Comparison of ENCODE assay signal across 8 mouse cellular contexts in genomic region chr17:21489500-21490001, GRCm38 (mm10). TPM values are rescaled to one million over a fixed set of nuclear protein-coding genes. Genes with fewer than 3 reads are reported as not detected.
DNase-seq lines count a peak whose midpoint lies in the region; ATAC-seq and TF ChIP-seq lines count a peak whose summit lies in the region.

No protein-coding gene starts in this region.

- H3K4me2 ChIP-seq in intestine, postnatal 0 days (replicated peaks; ENCODE audit: low read depth) = peak overlapping the region; percentile 70
- peak overlapping the region; percentile 77 for H3K4me2 ChIP-seq in neural tube, embryonic 13.5 days

- DNase-seq in left cerebral cortex, adult 2 months (ENCODE audit: extremely low spot score in 1 of 2, low spot score in 2 of 2) = no peak
- DNase-seq in left cerebral cortex, postnatal 25 days (ENCODE audit: low spot score in 2 of 2) = no peak
- peak; percentile 16 for DNase-seq in c-Kit-positive CD71-positive TER-119-positive erythroid progenitor cells, embryonic 14.5 days (ENCODE audit: low spot score)
- DNase-seq in gastrocnemius, postnatal 36 days = no peak
- DNase-seq in layer of hippocampus, postnatal 10 days (ENCODE audit: low spot score in 2 of 2) = no peak
- DNase-seq in adrenal gland, adult 8-10 months = no peak

- 0 out of 2 replicates have a peak, but pooled peaks cover 3% of the 10 kb centered on the region for H3K36me3 ChIP-seq in intestine, postnatal 0 days (ENCODE audit: control insufficient read depth, insufficient read depth)
- peaks cover 4% of the 10 kb centered on the region; the same call in 1 of the 2 replicates for H3K36me3 ChIP-seq in neural tube, embryonic 13.5 days

- WGBS in intestine, postnatal 0 days = 4% methylated on average over 8 of the region's 8 CpGs
- WGBS in neural tube, embryonic 13.5 days = 15% methylated on average over 8 of the region's 8 CpGs

- H3K4me3 ChIP-seq in left cerebral cortex, adult 2 months = peak overlapping the region; percentile 83
- H3K4me3 ChIP-seq in intestine, postnatal 0 days (ENCODE audit: low read depth, low read length) = peak overlapping the region; percentile 73
- peak overlapping the region; percentile 88 for H3K4me3 ChIP-seq in neural tube, embryonic 13.5 days

- intact Hi-C loops in left cerebral cortex, adult 2 months (cut with DNase I) = loop anchor here (2.0 kb wide), 1 partner anchor 39 kb away; the partner anchor contains the start of gene Zfp51
- intact Hi-C loops in left cerebral cortex, postnatal 25 days (cut with DNase I) = loop anchor here (2.0 to 5.0 kb wide), 2 partner anchors 17 to 37 kb away; partner anchors contain the start of gene Zfp51
- intact Hi-C loops in gastrocnemius, postnatal 36 days (cut with DNase I) = no loop called here

- no peaks in the 10 kb centered on the region for H3K4me1 ChIP-seq in intestine, postnatal 0 days (replicated peaks; ENCODE audit: control insufficient read depth, insufficient read depth, low read length)
- H3K4me1 ChIP-seq in neural tube, embryonic 13.5 days (replicated peaks) = peaks cover 15% of the 10 kb centered on the region

- H3K27me3 ChIP-seq in intestine, postnatal 0 days (replicated peaks; ENCODE audit: control insufficient read depth, insufficient read depth, low read length) = no peaks in the 10 kb centered on the region
- H3K27me3 ChIP-seq in neural tube, embryonic 13.5 days = no peaks in the 10 kb centered on the region

- ATAC-seq in intestine, postnatal 0 days = peak; percentile 45; the same call in 1 of the 2 replicates
- 0 out of 2 replicates have a peak, but pooled peaks have one; percentile 1 for ATAC-seq in neural tube, embryonic 13.5 days (ENCODE audit: low read depth)

- H3K9me3 ChIP-seq in intestine, postnatal 0 days (ENCODE audit: control insufficient read depth) = no peaks in the 10 kb centered on the region
- H3K9me3 ChIP-seq in neural tube, embryonic 13.5 days = no peaks in the 10 kb centered on the region

- peak overlapping the region; percentile 71; the same call in 1 of the 2 replicates for H3K27ac ChIP-seq in left cerebral cortex, adult 2 months
- H3K27ac ChIP-seq in intestine, postnatal 0 days (ENCODE audit: low read depth, low read length) = peak overlapping the region; percentile 79; the same call in 1 of the 2 replicates
- H3K27ac ChIP-seq in neural tube, embryonic 13.5 days (replicated peaks) = no peak overlapping the region; the same call in 1 of the 2 replicates

- H3K9ac ChIP-seq in intestine, postnatal 0 days (ENCODE audit: low read depth, low read length) = peak overlapping the region; percentile 77
- H3K9ac ChIP-seq in neural tube, embryonic 13.5 days = peak overlapping the region; percentile 77

- TF ChIP-seq CTCF in left cerebral cortex, adult 2 months (IDR thresholded peaks at IDR 0.05) = no peak
- TF ChIP-seq CTCF in intestine, postnatal 0 days (IDR thresholded peaks at IDR 0.05; ENCODE audit: low read depth) = no peak

RNA-seq across cellular contexts. Expression of gene Zfp53, which starts 0.8 kb away (rescaled TPM):
- total RNA-seq in left cerebral cortex, adult 2 months (2021) = 1 to 10 TPM; 4.0 to 5.1 TPM
- total RNA-seq in left cerebral cortex, postnatal 25 days (2021) = 1 to 10 TPM; 4.0 to 4.7 TPM
- polyA plus RNA-seq in intestine, postnatal 0 days (2015; fragmentation: Nextera tagmentation; extraction: Ambion mirVana) = 5.8 and 5.9 TPM in 2 replicates
- 9.4 and 10.1 TPM in 2 replicates for polyA plus RNA-seq in neural tube, embryonic 13.5 days (2015; fragmentation: Nextera tagmentation; extraction: Ambion mirVana)
- total RNA-seq in gastrocnemius, postnatal 36 days (2021) = 1 to 10 TPM; 1.3 to 1.8 TPM
- 1 to 10 TPM; 4.9 to 5.4 TPM for total RNA-seq in layer of hippocampus, postnatal 10 days (2021)
- 1 to 10 TPM; 3.0 to 3.8 (median 3.4) TPM for total RNA-seq in adrenal gland, adult 8-10 months (2022)

RNA-seq across cellular contexts. Expression of gene Zfp51, which starts 39.4 kb away (rescaled TPM):
- 1 to 10 TPM; 4.0 to 4.6 TPM for total RNA-seq in left cerebral cortex, adult 2 months (2021)
- total RNA-seq in left cerebral cortex, postnatal 25 days (2021) = 1 to 10 TPM; 4.0 to 4.6 TPM
- 7.8 and 8.3 TPM in 2 replicates for polyA plus RNA-seq in intestine, postnatal 0 days (2015; fragmentation: Nextera tagmentation; extraction: Ambion mirVana)
- polyA plus RNA-seq in neural tube, embryonic 13.5 days (2015; fragmentation: Nextera tagmentation; extraction: Ambion mirVana) = 15.2 and 16.5 TPM in 2 replicates
- 1 to 10 TPM; 5.4 to 7.0 TPM for total RNA-seq in gastrocnemius, postnatal 36 days (2021)
- 1 to 10 TPM; 3.3 to 3.5 TPM for total RNA-seq in layer of hippocampus, postnatal 10 days (2021)
- total RNA-seq in adrenal gland, adult 8-10 months (2022) = 1 to 10 TPM; 6.3 to 8.4 (median 7.6) TPM

RNA-seq across cellular contexts. Expression of gene Zfp52, which starts 45.8 kb away (rescaled TPM):
- total RNA-seq in left cerebral cortex, adult 2 months (2021) = 1 to 10 TPM; 6.5 to 6.8 TPM
- 1 to 10 TPM; 6.0 to 6.3 TPM for total RNA-seq in left cerebral cortex, postnatal 25 days (2021)
- polyA plus RNA-seq in intestine, postnatal 0 days (2015; fragmentation: Nextera tagmentation; extraction: Ambion mirVana) = 2.7 and 3.5 TPM in 2 replicates
- polyA plus RNA-seq in neural tube, embryonic 13.5 days (2015; fragmentation: Nextera tagmentation; extraction: Ambion mirVana) = 1.8 and 2.3 TPM in 2 replicates
- 1 to 10 TPM; 4.0 to 5.5 TPM for total RNA-seq in gastrocnemius, postnatal 36 days (2021)
- total RNA-seq in layer of hippocampus, postnatal 10 days (2021) = 1 to 10 TPM; 6.3 to 6.8 TPM
- total RNA-seq in adrenal gland, adult 8-10 months (2022) = 10 to 100 TPM; 29.8 to 42.1 (median 33.2) TPM
